Mouse (Mus musculus): Measurements from ENCODE around the gene Prdx6b. TPM values are rescaled to one million over a fixed set of nuclear protein-coding genes. Genes with fewer than 3 reads are reported as not detected.

Prdx6b gene
- polyA plus RNA-seq (2012; rRNA removed), result not detected in 2 replicates

GRCm38 (mm10) chr2:80292172-80292571 is at the start of gene Prdx6b:
Gene Prdx6b, plus strand, starts transcription at chr2:80292472.

GRCm38 (mm10) chr2:80315242-80316161 is 23.2 kb downstream of the Prdx6b start, which contains the start of gene Dnajc10:
Gene Dnajc10, plus strand, starts transcription at chr2:80315466.

Other genes starting within 250 kb of the Prdx6b start
- gene Pde1a, start 163.0 kb upstream of the Prdx6b start, polyA plus RNA-seq (2012; rRNA removed), result 2.6 and 4.2 TPM in 2 replicates
- gene Dnajc10, start 23.0 kb downstream of the Prdx6b start, polyA plus RNA-seq (2012; rRNA removed), result 25.2 and 26.5 TPM in 2 replicates
- 5.5 and 6.1 TPM in 2 replicates for gene Frzb, start 155.2 kb downstream of the Prdx6b start, polyA plus RNA-seq (2012; rRNA removed)

Data from colon, adult 2 months (tissue).